Mouse (Mus musculus): ENCODE results near the gene Atp1a2. TPM values are rescaled to one million over a fixed set of nuclear protein-coding genes. Genes with fewer than 3 reads are reported as not detected.
"Not testable (repeated sequence)": the region's sequence is repeated elsewhere in the genome, so short reads cannot be mapped to it uniquely, and the experiment has no call there.

The Atp1a2 gene
- polyA plus RNA-seq, 1 experiment from 2014 or later, result 7.0 TPM

DNA sequence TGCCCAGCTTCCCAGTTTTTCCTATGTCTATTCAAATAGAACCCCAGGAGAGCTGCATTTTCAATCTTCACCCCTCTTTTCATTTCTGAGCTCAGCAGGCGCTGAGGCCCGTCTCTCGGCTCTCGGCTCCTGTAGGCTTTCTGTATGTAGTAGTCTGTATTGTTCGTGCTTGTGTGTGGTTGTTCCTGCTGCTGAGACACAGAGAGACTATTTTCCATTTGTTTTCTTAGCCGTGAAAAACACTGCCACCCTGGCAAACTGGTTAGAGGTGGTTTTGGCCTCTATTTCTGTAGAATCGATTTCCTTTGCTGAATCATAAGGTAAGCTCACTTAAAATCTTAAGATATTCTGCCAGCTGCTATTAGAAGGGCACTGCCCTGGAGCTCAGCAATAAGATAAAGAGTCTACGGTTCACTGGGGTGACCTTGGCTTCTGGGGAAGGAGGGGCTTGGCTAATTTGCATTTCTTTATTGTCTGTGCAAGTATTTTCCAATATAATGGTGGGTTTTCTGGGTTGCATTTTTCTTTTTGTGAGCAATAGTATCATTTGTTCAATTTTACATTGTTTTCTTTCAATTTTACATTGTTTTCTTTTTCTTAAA is 36.3 kb downstream of the Atp1a2 start, which contains the start of gene Igsf8:
Igsf8 (plus strand) TSS at position 165 of the 602 bp plus-strand sequence.
- H3K27me3 ChIP-seq (ENCODE audit: control insufficient read depth, insufficient read depth, low read length), result no peaks in the 10 kb centered on the region
- WGBS (ENCODE audit: insufficient replicate concordance), result 65% methylated on average over 8 of the region's 8 CpGs
- H3K4me1 ChIP-seq (ENCODE audit: control insufficient read depth, insufficient read depth, low read length), result peaks cover 4% of the 10 kb centered on the region; the same call in 1 of the 2 replicates
- H3K4me3 ChIP-seq (ENCODE audit: low read depth, low read length), result no peak within 1 kb of the TSS
- no peak for ATAC-seq (replicated peaks; ENCODE audit: insufficient number of reproducible peaks, low FRiP score, low TSS enrichment)
- no peaks in the 10 kb centered on the region for H3K9me3 ChIP-seq (replicated peaks; ENCODE audit: control insufficient read depth, low read length)
- no peak within 1 kb of the TSS for H3K4me2 ChIP-seq
- peak within 1 kb of the TSS; percentile 46; the same call in 1 of the 2 replicates for H3K27ac ChIP-seq (ENCODE audit: low read depth, low read length)
- no peaks in the 10 kb centered on the region; the same call in 1 of the 2 replicates for H3K36me3 ChIP-seq (ENCODE audit: control insufficient read depth, insufficient read depth, low read length)
- no peak within 1 kb of the TSS for H3K9ac ChIP-seq (ENCODE audit: low read depth, low read length)

GRCm38 (mm10) chr1:172258314-172258713 is 39.5 kb downstream of the Atp1a2 start, which contains the start of gene Atp1a4:
Gene Atp1a4, minus strand, starts transcription at chr1:172258414.
- Histone ChIP-seq H3K9me3 (replicated peaks; ENCODE audit: control insufficient read depth, low read length) (no peaks in the 10 kb centered on the region), H3K4me1 (ENCODE audit: control insufficient read depth, insufficient read depth, low read length) (peaks cover 4% of the 10 kb centered on the region; the same call in 1 of the 2 replicates)
- WGBS (ENCODE audit: insufficient replicate concordance), result 82% methylated on average over 6 of the region's 6 CpGs

DNA sequence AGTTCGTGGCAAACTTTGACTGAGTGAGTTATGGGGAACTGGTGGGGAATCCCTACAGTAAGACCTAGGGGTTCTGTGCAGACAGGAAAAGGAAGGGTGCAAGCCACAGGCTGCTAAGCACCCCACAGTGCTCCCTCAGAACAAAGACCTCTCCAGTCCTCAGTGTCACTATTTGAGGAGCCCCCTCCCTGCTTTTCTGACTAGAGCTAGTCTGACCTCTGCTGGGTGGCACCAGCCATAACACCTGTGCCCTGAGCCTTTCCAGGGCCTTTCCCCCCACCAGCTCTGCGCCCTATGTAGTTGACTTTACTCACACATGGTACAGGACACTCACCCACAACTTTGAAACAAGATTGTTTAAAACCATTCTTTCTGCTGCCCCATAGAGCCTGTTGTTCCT is 50.2 kb downstream of the Atp1a2 start:
- 42% methylated on average over 2 of the region's 2 CpGs for WGBS (ENCODE audit: insufficient replicate concordance)
- ATAC-seq (replicated peaks; ENCODE audit: insufficient number of reproducible peaks, low FRiP score, low TSS enrichment), result no peak
- H3K27me3 ChIP-seq (ENCODE audit: control insufficient read depth, insufficient read depth, low read length), result 0 out of 2 replicates have a peak, but pooled peaks cover 5% of the 10 kb centered on the region
- H3K36me3 ChIP-seq (ENCODE audit: control insufficient read depth, insufficient read depth, low read length), result no peaks in the 10 kb centered on the region
- H3K9ac ChIP-seq (ENCODE audit: low read depth, low read length), result no peak overlapping the region
- no peak overlapping the region for H3K27ac ChIP-seq (ENCODE audit: low read depth, low read length)
- peaks cover 16% of the 10 kb centered on the region for H3K4me1 ChIP-seq (ENCODE audit: control insufficient read depth, insufficient read depth, low read length)
- H3K4me2 ChIP-seq, result no peak overlapping the region
- H3K4me3 ChIP-seq (ENCODE audit: low read depth, low read length), result no peak overlapping the region
- H3K9me3 ChIP-seq (replicated peaks; ENCODE audit: control insufficient read depth, low read length), result no peaks in the 10 kb centered on the region

More at GRCm38 (mm10) chr1:172258314-172258713, 39.5 kb downstream of the Atp1a2 start, which contains the start of gene Atp1a4:
- Histone ChIP-seq H3K4me3 (ENCODE audit: low read depth, low read length) (no peak within 1 kb of the TSS), H3K27me3 (ENCODE audit: control insufficient read depth, insufficient read depth, low read length) (no peaks in the 10 kb centered on the region), H3K27ac (ENCODE audit: low read depth, low read length) (no peak within 1 kb of the TSS), H3K9ac (ENCODE audit: low read depth, low read length) (no peak within 1 kb of the TSS), H3K36me3 (ENCODE audit: control insufficient read depth, insufficient read depth, low read length) (no peaks in the 10 kb centered on the region; the same call in 1 of the 2 replicates), H3K4me2 (no peak within 1 kb of the TSS)
- ATAC-seq (replicated peaks; ENCODE audit: insufficient number of reproducible peaks, low FRiP score, low TSS enrichment), result no peak

DNA sequence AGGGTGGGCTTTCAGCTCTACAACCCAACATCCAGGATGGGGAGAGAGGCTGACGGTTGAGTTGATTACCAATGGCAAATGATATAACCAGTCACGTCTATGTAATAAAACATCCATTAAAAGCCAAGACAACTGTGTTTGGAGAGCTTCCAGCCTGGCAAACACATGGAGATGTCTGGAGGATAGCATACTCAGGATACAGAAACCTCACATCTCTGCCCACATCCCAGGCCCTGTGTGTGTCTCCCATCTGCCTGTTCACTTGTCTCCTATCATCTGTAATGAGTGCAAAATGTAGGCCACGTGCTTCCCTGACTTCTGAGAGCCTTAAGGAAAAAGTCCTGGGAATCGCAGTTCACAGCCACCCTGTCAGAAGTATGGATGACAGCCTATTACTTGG is 50.6 kb downstream of the Atp1a2 start:
- WGBS (ENCODE audit: insufficient replicate concordance), result 67% methylated on average over 4 of the region's 4 CpGs
- ATAC-seq (replicated peaks; ENCODE audit: insufficient number of reproducible peaks, low FRiP score, low TSS enrichment), result no peak
- H3K9me3 ChIP-seq (replicated peaks; ENCODE audit: control insufficient read depth, low read length), result no peaks in the 10 kb centered on the region
- no peak overlapping the region for H3K27ac ChIP-seq (ENCODE audit: low read depth, low read length)
- H3K4me1 ChIP-seq (ENCODE audit: control insufficient read depth, insufficient read depth, low read length), result peaks cover 20% of the 10 kb centered on the region
- H3K4me2 ChIP-seq, result no peak overlapping the region
- no peak overlapping the region for H3K4me3 ChIP-seq (ENCODE audit: low read depth, low read length)
- H3K9ac ChIP-seq (ENCODE audit: low read depth, low read length), result no peak overlapping the region
- H3K27me3 ChIP-seq (ENCODE audit: control insufficient read depth, insufficient read depth, low read length), result 0 out of 2 replicates have a peak, but pooled peaks cover 5% of the 10 kb centered on the region
- no peaks in the 10 kb centered on the region for H3K36me3 ChIP-seq (ENCODE audit: control insufficient read depth, insufficient read depth, low read length)

- H3K27ac ChIP-seq (ENCODE audit: low read depth, low read length); H3K36me3 ChIP-seq (ENCODE audit: control insufficient read depth, insufficient read depth, low read length); H3K27me3 ChIP-seq (ENCODE audit: control insufficient read depth, insufficient read depth, low read length); ATAC-seq (replicated peaks; ENCODE audit: insufficient number of reproducible peaks, low FRiP score, low TSS enrichment); H3K9me3 ChIP-seq (replicated peaks; ENCODE audit: control insufficient read depth, low read length): not testable (repeated sequence)
- WGBS (ENCODE audit: insufficient replicate concordance), result 26% methylated on average over 23 of the region's 23 CpGs
- peak overlapping the region; percentile 56 for H3K4me2 ChIP-seq
- peaks cover 20% of the 10 kb centered on the region for H3K4me1 ChIP-seq (ENCODE audit: control insufficient read depth, insufficient read depth, low read length)
- H3K4me3 ChIP-seq (ENCODE audit: low read depth, low read length), result peak overlapping the region; percentile 23; the same call in 1 of the 2 replicates
- H3K9ac ChIP-seq (ENCODE audit: low read depth, low read length), result 0 out of 2 replicates have a peak overlapping the region, but pooled peaks have one; percentile 10
These were observed 53.2 kb downstream of the Atp1a2 start for GRCm38 (mm10) chr1:172244645-172245044.

GRCm38 (mm10) chr1:172243547-172244205 is 54.2 kb downstream of the Atp1a2 start:
- Histone ChIP-seq H3K4me1 (ENCODE audit: control insufficient read depth, insufficient read depth, low read length) (peaks cover 20% of the 10 kb centered on the region), H3K4me3 (ENCODE audit: low read depth, low read length) (peak overlapping the region; percentile 23), H3K9me3 (replicated peaks; ENCODE audit: control insufficient read depth, low read length) (no peaks in the 10 kb centered on the region), H3K27me3 (ENCODE audit: control insufficient read depth, insufficient read depth, low read length) (0 out of 2 replicates have a peak, but pooled peaks cover 5% of the 10 kb centered on the region), H3K9ac (ENCODE audit: low read depth, low read length) (peak overlapping the region; percentile 46; the same call in 1 of the 2 replicates), H3K36me3 (ENCODE audit: control insufficient read depth, insufficient read depth, low read length) (no peaks in the 10 kb centered on the region), H3K4me2 (peak overlapping the region; percentile 56), H3K27ac (ENCODE audit: low read depth, low read length) (peak overlapping the region; percentile 84; the same call in 1 of the 2 replicates)
- WGBS (ENCODE audit: insufficient replicate concordance), result 22% methylated on average over 16 of the region's 16 CpGs
- no peak for ATAC-seq (replicated peaks; ENCODE audit: insufficient number of reproducible peaks, low FRiP score, low TSS enrichment)

GRCm38 (mm10) chr1:172242401-172242800 is 55.5 kb downstream of the Atp1a2 start:
- Histone ChIP-seq H3K4me3 (ENCODE audit: low read depth, low read length) (no peak overlapping the region), H3K9ac (ENCODE audit: low read depth, low read length) (no peak overlapping the region), H3K4me2 (no peak overlapping the region), H3K36me3 (ENCODE audit: control insufficient read depth, insufficient read depth, low read length) (no peaks in the 10 kb centered on the region), H3K27me3 (ENCODE audit: control insufficient read depth, insufficient read depth, low read length) (0 out of 2 replicates have a peak, but pooled peaks cover 5% of the 10 kb centered on the region), H3K4me1 (ENCODE audit: control insufficient read depth, insufficient read depth, low read length) (peaks cover 20% of the 10 kb centered on the region), H3K27ac (ENCODE audit: low read depth, low read length) (peak overlapping the region; percentile 84), H3K9me3 (replicated peaks; ENCODE audit: control insufficient read depth, low read length) (no peaks in the 10 kb centered on the region)
- WGBS (ENCODE audit: insufficient replicate concordance), result 40% methylated on average over 2 of the region's 2 CpGs
- peak; percentile 55; the same call in 1 of the 2 replicates for ATAC-seq (replicated peaks; ENCODE audit: insufficient number of reproducible peaks, low FRiP score, low TSS enrichment)

- 67% methylated on average over 6 of the region's 6 CpGs for WGBS (ENCODE audit: insufficient replicate concordance)
These were observed 56.7 kb downstream of the Atp1a2 start for GRCm38 (mm10) chr1:172240945-172241708.

More at GRCm38 (mm10) chr1:172240945-172241708, 56.7 kb downstream of the Atp1a2 start:
- Histone ChIP-seq H3K27me3 (ENCODE audit: control insufficient read depth, insufficient read depth, low read length) (0 out of 2 replicates have a peak, but pooled peaks cover 3% of the 10 kb centered on the region), H3K27ac (ENCODE audit: low read depth, low read length) (peak overlapping the region; percentile 84; the same call in 1 of the 2 replicates), H3K9me3 (replicated peaks; ENCODE audit: control insufficient read depth, low read length) (no peaks in the 10 kb centered on the region), H3K9ac (ENCODE audit: low read depth, low read length) (no peak overlapping the region), H3K4me1 (ENCODE audit: control insufficient read depth, insufficient read depth, low read length) (peaks cover 20% of the 10 kb centered on the region), H3K4me2 (no peak overlapping the region), H3K36me3 (ENCODE audit: control insufficient read depth, insufficient read depth, low read length) (no peaks in the 10 kb centered on the region), H3K4me3 (ENCODE audit: low read depth, low read length) (no peak overlapping the region)
- ATAC-seq (replicated peaks; ENCODE audit: insufficient number of reproducible peaks, low FRiP score, low TSS enrichment), result no peak
